Mouse (Mus musculus) ES-E14 (cell line): ENCODE measurements at regions not wholly inside any gene's neighbourhood (a gene's known extent, or its start where the extent isn't known, plus 50 kb on each side); places are given as distances from the start of the nearest gene placed in this dataset.

Source experiments
- DNase-seq: peaks from one replicate; pipeline ENCODE4 v3.0.0-alpha.2; 2013; ENCODE audit warnings: low read depth, low spot score
- H3K27ac ChIP-seq: 2 replicates; pipeline ENCODE4 v1.5.1; 2012; ENCODE audit warnings: low read depth, mild to moderate bottlenecking, low read length, moderate library complexity, mixed read lengths; ENCODE audit not compliant: poor library complexity, insufficient read depth, severe bottlenecking
- H3K36me3 ChIP-seq: 2 replicates; pipeline ENCODE4 v1.6.1; 2012; ENCODE audit warnings: mild to moderate bottlenecking, low read length, moderate library complexity, mixed read lengths; ENCODE audit not compliant: control insufficient read depth, poor library complexity, insufficient read depth, severe bottlenecking
- H3K4me1 ChIP-seq, 2 experiments: fragments of 150-350 bp in 1 of 2; sonication (generic) in 1 of 2; 2 replicates each; pipeline ENCODE4 v1.6.1; 2012; ENCODE audit warnings: low read length in 2 of 2, mild to moderate bottlenecking in 1 of 2, mixed read lengths in 1 of 2; ENCODE audit not compliant: control insufficient read depth in 2 of 2, insufficient read depth in 2 of 2, poor library complexity in 1 of 2
- H3K4me3 ChIP-seq, 2 experiments: fragments of 150-350 bp in 1 of 2; sonication (generic) in 1 of 2; 2 replicates each; pipeline ENCODE4 v1.5.1; 2012; ENCODE audit warnings: low read length in 2 of 2, low read depth in 1 of 2, mild to moderate bottlenecking in 1 of 2, mixed read lengths in 1 of 2; ENCODE audit not compliant: insufficient read depth in 1 of 2, poor library complexity in 1 of 2, severe bottlenecking in 1 of 2
- H3K9ac ChIP-seq: 2 replicates; pipeline ENCODE4 v1.6.1; 2012; ENCODE audit warnings: low read depth, mild to moderate bottlenecking, low read length, mixed read lengths; ENCODE audit not compliant: poor library complexity, insufficient read depth, severe bottlenecking
- H3K9me3 ChIP-seq: fragments of 150-350 bp; sonication (generic); 2 replicates; pipeline ENCODE4 v1.6.1; 2012; ENCODE audit warnings: low read depth, mild to moderate bottlenecking, low read length; ENCODE audit not compliant: control insufficient read depth, insufficient read depth
- CHD2 ChIP-seq: IDR thresholded peaks from 2 replicates; pipeline ENCODE4 v1.6.1; 2014; ENCODE audit warnings: mild to moderate bottlenecking, low read depth, low read length, inconsistent platforms
- HCFC1 ChIP-seq: IDR thresholded peaks from 2 replicates; pipeline ENCODE4 v1.6.1; 2012; ENCODE audit warnings: low read length, inconsistent platforms, borderline replicate concordance; ENCODE audit not compliant: insufficient read depth
- MAFK ChIP-seq: IDR thresholded peaks from 2 replicates; pipeline ENCODE4 v1.6.1; 2014; ENCODE audit warnings: mild to moderate bottlenecking, low read depth, low read length, inconsistent platforms; ENCODE audit not compliant: insufficient read depth
- ZC3H11A ChIP-seq: IDR thresholded peaks from 2 replicates; pipeline ENCODE4 v1.6.1; 2012; ENCODE audit warnings: low read depth, mild to moderate bottlenecking, inconsistent platforms, low read length, borderline replicate concordance
- ZNF384 ChIP-seq: IDR thresholded peaks from 2 replicates; pipeline ENCODE4 v1.6.1; 2012; ENCODE audit warnings: low read depth, low read length, inconsistent platforms
- in situ Hi-C, 2 experiments: fragments of 600-800 bp; cut with MboI; formaldehyde crosslinking; loops; one replicate each; pipeline ENCODE4 v1.15.1; 2025; ENCODE audit warnings: low sequenced_read_pairs in 2 of 2, inconsistent platforms in 1 of 2; ENCODE audit not compliant: unreplicated experiment in 2 of 2

DNA sequence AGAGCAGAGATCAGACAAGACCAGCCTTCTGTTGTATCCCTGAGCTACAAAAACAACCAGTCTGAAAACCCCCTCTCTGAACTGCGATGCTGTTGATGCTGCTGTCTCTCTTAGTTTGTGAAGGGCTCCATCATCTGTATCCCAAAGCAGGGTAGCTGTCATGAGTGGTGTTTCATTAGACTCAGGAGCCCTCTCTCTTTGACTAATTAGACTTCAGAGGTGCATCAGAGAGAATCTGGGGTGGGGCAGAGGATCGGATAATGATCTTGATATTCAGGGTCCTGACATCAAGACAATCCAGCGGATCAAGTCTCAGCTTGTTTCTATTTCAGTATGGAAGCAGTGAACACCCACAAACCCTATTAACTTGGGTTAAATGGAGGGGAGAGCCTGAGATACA lies 70.6 kb upstream of the Slc24a4 start:
- TF ChIP-seq ZC3H11A (no peak), HCFC1 (no peak), ZNF384 (no peak)
- DNase-seq, result no peak
- no peaks in the 10 kb centered on the region; a peak in 1 of 4 replicates for H3K4me1 ChIP-seq
- H3K4me3 ChIP-seq, result no peak overlapping the region
- in situ Hi-C loops, result no loop called here
- H3K36me3 ChIP-seq, result no peaks in the 10 kb centered on the region
- no peak overlapping the region for H3K27ac ChIP-seq
- H3K9ac ChIP-seq, result no peak overlapping the region
- no peaks in the 10 kb centered on the region for H3K9me3 ChIP-seq

DNA sequence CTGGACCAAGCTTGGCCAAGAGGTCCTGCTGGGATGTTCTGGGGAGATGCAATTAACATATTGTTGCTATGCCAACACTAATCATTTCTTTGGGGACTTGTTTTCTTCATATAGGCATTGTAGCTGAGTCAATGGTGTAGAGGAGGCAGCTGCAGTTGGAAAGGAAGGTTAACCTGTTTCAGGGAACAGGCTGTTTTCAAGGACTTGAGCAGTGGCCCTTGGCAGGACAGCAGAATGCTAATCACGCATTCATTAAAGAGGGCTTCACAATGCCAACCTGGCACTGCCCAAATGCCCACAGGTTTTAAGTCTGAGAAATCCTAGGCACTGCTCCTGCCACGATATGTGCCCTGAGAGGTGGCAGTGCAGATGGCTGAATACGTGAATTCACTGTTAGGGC lies 70.1 kb upstream of the Slc24a4 start:
- no peaks in the 10 kb centered on the region; a peak in 1 of 4 replicates for H3K4me1 ChIP-seq
- no peaks in the 10 kb centered on the region for H3K9me3 ChIP-seq
- H3K27ac ChIP-seq, result no peak overlapping the region
- no peak for DNase-seq
- H3K9ac ChIP-seq, result no peak overlapping the region
- no peak overlapping the region for H3K4me3 ChIP-seq
- H3K36me3 ChIP-seq, result no peaks in the 10 kb centered on the region
- in situ Hi-C loops, result no loop called here
- TF ChIP-seq MAFK (no peak), CHD2 (no peak), ZNF384 (no peak), ZC3H11A (no peak), HCFC1 (no peak)

DNA sequence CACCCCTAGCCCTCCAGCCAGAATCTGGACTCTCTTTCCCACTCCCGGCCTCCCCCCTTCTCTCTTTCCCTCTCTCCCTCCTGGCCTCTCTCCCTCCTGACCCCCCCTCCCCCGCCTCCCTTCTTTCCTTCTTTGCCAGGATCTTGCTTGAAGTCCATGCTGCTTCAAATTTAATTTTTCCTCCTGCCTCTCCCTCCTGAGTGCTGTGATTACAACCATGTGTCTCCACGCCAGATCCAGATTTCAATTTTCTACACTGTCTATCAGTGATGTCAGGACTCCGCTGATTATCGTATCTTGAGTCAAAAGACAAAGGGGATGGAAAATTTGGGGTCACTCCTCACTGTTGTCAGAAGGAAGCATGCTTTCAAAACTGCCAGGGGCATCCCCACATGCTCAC lies 67.4 kb upstream of the Slc24a4 start:
- H3K27ac ChIP-seq, result no peak overlapping the region
- H3K4me1 ChIP-seq, result no peaks in the 10 kb centered on the region; a peak in 1 of 4 replicates
- H3K4me3 ChIP-seq, result no peak overlapping the region
- H3K36me3 ChIP-seq, result no peaks in the 10 kb centered on the region
- in situ Hi-C loops, result no loop called here
- H3K9ac ChIP-seq, result no peak overlapping the region
- TF ChIP-seq MAFK (no peak), ZC3H11A (no peak), ZNF384 (no peak), HCFC1 (no peak), CHD2 (no peak)
- H3K9me3 ChIP-seq, result no peaks in the 10 kb centered on the region
- no peak for DNase-seq

DNA sequence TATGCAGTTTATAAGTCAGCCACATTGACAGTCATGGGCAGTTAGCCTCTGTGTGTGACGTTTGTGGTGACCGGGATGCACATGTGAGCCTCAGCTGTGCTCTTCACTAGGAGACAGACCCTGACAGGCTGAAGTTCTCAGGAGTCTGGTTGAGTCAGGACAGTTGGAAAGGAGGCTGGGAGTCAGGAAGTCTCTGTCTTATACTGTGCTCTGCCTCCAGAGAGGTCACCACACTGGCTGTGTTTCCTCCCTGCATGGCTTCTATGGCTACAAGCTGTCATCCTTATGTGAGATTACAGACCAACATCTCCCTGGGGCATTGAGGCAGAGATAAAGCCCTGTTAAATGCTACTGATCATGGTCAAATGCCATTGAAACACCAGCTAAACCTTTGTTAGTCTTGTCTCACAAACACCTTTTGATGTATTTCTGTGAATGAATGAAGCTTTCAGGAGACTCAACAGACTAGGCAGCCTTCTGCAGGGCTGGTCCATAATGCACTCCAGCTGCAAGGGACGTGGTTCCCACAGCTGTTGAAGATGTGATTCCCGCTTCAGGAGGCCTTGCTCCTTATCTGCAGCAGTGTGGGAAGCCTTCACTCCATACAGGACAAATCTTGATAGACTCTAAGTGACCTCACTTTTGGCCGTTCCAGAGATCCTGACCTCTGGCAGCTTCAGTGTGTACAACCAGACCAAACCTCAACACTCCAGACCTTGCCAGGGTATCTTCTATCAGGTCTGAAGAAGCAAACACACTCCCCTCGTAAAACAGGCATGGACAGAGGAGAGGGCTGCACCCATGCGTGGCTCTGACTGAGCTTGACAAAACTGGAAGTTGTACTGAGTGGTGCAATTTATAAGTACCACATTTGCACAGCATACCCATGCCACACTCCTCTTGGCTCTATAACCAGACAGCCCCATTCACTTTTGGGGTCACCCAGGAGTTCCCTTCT lies 66.6 kb upstream of the Slc24a4 start:
- Histone ChIP-seq H3K9me3 (no peaks in the 10 kb centered on the region), H3K4me1 (no peaks in the 10 kb centered on the region; a peak in 1 of 4 replicates), H3K4me3 (no peak overlapping the region), H3K27ac (no peak overlapping the region), H3K9ac (no peak overlapping the region), H3K36me3 (no peaks in the 10 kb centered on the region)
- in situ Hi-C loops, result no loop called here
- TF ChIP-seq MAFK (no peak), ZNF384 (no peak), CHD2 (no peak), ZC3H11A (no peak), HCFC1 (no peak)
- DNase-seq, result no peak

DNA sequence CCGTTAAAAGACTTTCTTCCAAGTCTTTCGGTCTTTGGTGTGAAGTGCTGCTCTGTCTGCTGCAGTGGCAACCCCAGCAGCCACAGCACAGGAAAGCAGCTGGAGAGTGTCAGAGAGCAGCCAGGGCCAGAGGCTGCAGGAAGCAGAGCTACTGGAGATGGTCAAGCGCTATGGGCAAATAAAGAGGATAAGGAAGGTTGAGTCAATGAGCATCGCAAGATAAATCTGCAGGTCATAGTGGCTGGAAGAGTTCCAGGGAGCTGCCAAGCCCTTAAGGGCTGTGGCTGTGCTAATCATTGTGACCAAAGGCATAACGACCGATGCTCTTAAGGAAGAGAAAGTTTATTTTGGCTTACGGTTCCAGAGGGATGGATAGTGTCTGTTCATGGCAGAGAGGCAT lies 65.9 kb upstream of the Slc24a4 start:
- H3K9me3 ChIP-seq, result no peaks in the 10 kb centered on the region
- in situ Hi-C loops, result no loop called here
- H3K27ac ChIP-seq, result no peak overlapping the region
- TF ChIP-seq CHD2 (no peak), ZC3H11A (no peak), ZNF384 (no peak), HCFC1 (no peak), MAFK (no peak)
- H3K4me1 ChIP-seq, result no peaks in the 10 kb centered on the region; a peak in 1 of 4 replicates
- no peak overlapping the region for H3K4me3 ChIP-seq
- H3K36me3 ChIP-seq, result no peaks in the 10 kb centered on the region
- H3K9ac ChIP-seq, result no peak overlapping the region
- DNase-seq, result no peak
